Mouse (Mus musculus) urinary bladder, postnatal 36 days (tissue): ENCODE results near the gene 4930432K21Rik.

ENCODE experiments used
- DNase-seq, 2 experiments: peaks; one replicate each; pipeline ENCODE4 v3.0.0; 2022; ENCODE audit warnings: low spot score in 2 of 2, mixed read lengths in 1 of 2

The 4930432K21Rik gene

GRCm38 (mm10) chr8:84192023-84192422, 44.2 kb downstream of the 4930432K21Rik start:
- peak; percentile 82 to 87 for DNase-seq

- peak; percentile 83 to 85 for DNase-seq
Observed at GRCm38 (mm10) chr8:84192555-84192954, 44.7 kb downstream of the 4930432K21Rik start.

GRCm38 (mm10) chr8:84193161-84193560, 45.3 kb downstream of the 4930432K21Rik start:
- DNase-seq = no peak

- DNase-seq = no peak
Observed at GRCm38 (mm10) chr8:84193566-84193965, 45.7 kb downstream of the 4930432K21Rik start.

- DNase-seq = no peak
Observed at GRCm38 (mm10) chr8:84194224-84194743, 46.5 kb downstream of the 4930432K21Rik start.

GRCm38 (mm10) chr8:84197141-84197921, 49.5 kb downstream of the 4930432K21Rik start:
- DNase-seq = peak; percentile 78 to 86

GRCm38 (mm10) chr8:84197922-84198774, 50.3 kb downstream of the 4930432K21Rik start:
- DNase-seq = peak; percentile 86 to 89

- DNase-seq = no peak
Observed at GRCm38 (mm10) chr8:84198871-84199270, 51.0 kb downstream of the 4930432K21Rik start.

- DNase-seq = no peak
Observed at GRCm38 (mm10) chr8:84199348-84200125, 51.7 kb downstream of the 4930432K21Rik start.

GRCm38 (mm10) chr8:84200126-84200555, 52.3 kb downstream of the 4930432K21Rik start:
- no peak for DNase-seq

GRCm38 (mm10) chr8:84200652-84201544, 53.1 kb downstream of the 4930432K21Rik start:
- peak; percentile 80 to 86 for DNase-seq

GRCm38 (mm10) chr8:84201545-84202245, 53.9 kb downstream of the 4930432K21Rik start:
- peak; percentile 81 to 89 for DNase-seq

- DNase-seq = peak; percentile 69 to 84
Observed at GRCm38 (mm10) chr8:84202466-84202865, 54.6 kb downstream of the 4930432K21Rik start.

- DNase-seq = peak; percentile 72 to 84
Observed at GRCm38 (mm10) chr8:84202938-84203917, 55.4 kb downstream of the 4930432K21Rik start.

- DNase-seq = peak; percentile 53 to 72
Observed at GRCm38 (mm10) chr8:84203975-84204772, 56.3 kb downstream of the 4930432K21Rik start.

GRCm38 (mm10) chr8:84205073-84205472, 57.2 kb downstream of the 4930432K21Rik start:
- no peak for DNase-seq

- no peak for DNase-seq
Observed at GRCm38 (mm10) chr8:84206666-84207065, 58.8 kb downstream of the 4930432K21Rik start.

GRCm38 (mm10) chr8:84207811-84208210, 60.0 kb downstream of the 4930432K21Rik start:
- peak in 1 of 2 experiments; percentile 58 for DNase-seq
